Mouse (Mus musculus) liver, embryonic 15.5 days (tissue): ENCODE measurements around the gene Hdac11. TPM values are rescaled to one million over a fixed set of nuclear protein-coding genes. Genes with fewer than 3 reads are reported as not detected.

ENCODE experiments used
- ATAC-seq: fragments of 200-750 bp; cut with Nextera tagmentation; 2 replicates; pipeline ENCODE4 v1.8.0; 2017; ENCODE audit warnings: moderate number of reproducible peaks, mild to moderate bottlenecking, moderate library complexity; ENCODE audit not compliant: insufficient read depth
- H3K27ac ChIP-seq: fragments of 300-500 bp; sonication (generic); replicated peaks from 2 replicates; pipeline ENCODE4 v1.5.1; 2015; ENCODE audit warnings: mild to moderate bottlenecking, inconsistent platforms
- H3K27me3 ChIP-seq: fragments of 300-500 bp; sonication (generic); 2 replicates; pipeline ENCODE4 v1.6.1; 2015; ENCODE audit warnings: mild to moderate bottlenecking, inconsistent platforms
- H3K36me3 ChIP-seq: fragments of 300-500 bp; sonication (generic); replicated peaks from 2 replicates; pipeline ENCODE4 v1.6.1; 2015; ENCODE audit warnings: moderate library complexity, mild to moderate bottlenecking, inconsistent platforms
- H3K4me1 ChIP-seq: fragments of 300-500 bp; sonication (generic); replicated peaks from 2 replicates; pipeline ENCODE4 v1.6.1; 2015; ENCODE audit warnings: inconsistent platforms
- H3K4me2 ChIP-seq: fragments of 300-500 bp; sonication (generic); 2 replicates; pipeline ENCODE4 v1.6.1; 2015; ENCODE audit warnings: moderate library complexity, mild to moderate bottlenecking, inconsistent platforms
- H3K4me3 ChIP-seq: fragments of 300-500 bp; sonication (generic); replicated peaks from 2 replicates; pipeline ENCODE4 v1.5.1; 2015; ENCODE audit warnings: mild to moderate bottlenecking, inconsistent platforms
- H3K9ac ChIP-seq: fragments of 300-500 bp; sonication (generic); 2 replicates; pipeline ENCODE4 v1.6.1; 2015; ENCODE audit warnings: moderate library complexity, mild to moderate bottlenecking, inconsistent platforms
- H3K9me3 ChIP-seq: fragments of 300-500 bp; sonication (generic); replicated peaks from 2 replicates; pipeline ENCODE4 v1.6.1; 2016; ENCODE audit warnings: inconsistent platforms
- WGBS: fragments of 180-500 bp; shearing (Covaris S2); methylation state at CpG from one replicate; pipeline ENCODE4 v1.1.7; 2015; ENCODE audit warnings: mixed read lengths; ENCODE audit not compliant: insufficient replicate concordance; 5-methylcytosine and 5-hydroxymethylcytosine counted together
- polyA plus RNA-seq: library from polyadenylated mRNA; unstranded; fragments of >200 nt; fragmentation: Nextera tagmentation; extraction: Ambion mirVana; gene quantifications from 2 replicates; pipeline ENCODE4 v1.2.1, GENCODE M21; 2015

Gene Hdac11
- polyA plus RNA-seq, 1 experiment from 2014 or later = 5.9 TPM

GRCm38 (mm10) chr6:91186161-91186931, 29.9 kb downstream of the Hdac11 start:
- no peak overlapping the region for H3K4me3 ChIP-seq
- WGBS = 46% methylated on average over 4 of the region's 4 CpGs
- ATAC-seq = no peak

GRCm38 (mm10) chr6:91186934-91187333, 30.5 kb downstream of the Hdac11 start:
- Histone ChIP-seq H3K9me3 (no peaks in the 10 kb centered on the region), H3K4me1 (peaks cover 7% of the 10 kb centered on the region; the same call in 1 of the 2 replicates), H3K4me2 (no peak overlapping the region), H3K9ac (no peak overlapping the region), H3K36me3 (no peaks in the 10 kb centered on the region), H3K4me3 (no peak overlapping the region), H3K27me3 (peaks cover 3% of the 10 kb centered on the region; the same call in 1 of the 2 replicates), H3K27ac (no peak overlapping the region)
- 63% methylated on average over 6 of the region's 6 CpGs for WGBS
- ATAC-seq = no peak

More at GRCm38 (mm10) chr6:91186161-91186931, 29.9 kb downstream of the Hdac11 start:
- peaks cover 7% of the 10 kb centered on the region; the same call in 1 of the 2 replicates for H3K4me1 ChIP-seq
- no peak overlapping the region for H3K27ac ChIP-seq
- peaks cover 6% of the 10 kb centered on the region for H3K27me3 ChIP-seq
- H3K9ac ChIP-seq = no peak overlapping the region
- H3K4me2 ChIP-seq = no peak overlapping the region
- H3K36me3 ChIP-seq = no peaks in the 10 kb centered on the region
- H3K9me3 ChIP-seq = no peaks in the 10 kb centered on the region

- Histone ChIP-seq H3K27me3 (no peaks in the 10 kb centered on the region; the same call in 1 of the 2 replicates), H3K4me1 (peaks cover 15% of the 10 kb centered on the region), H3K9me3 (no peaks in the 10 kb centered on the region), H3K27ac (no peak overlapping the region), H3K4me2 (no peak overlapping the region), H3K4me3 (no peak overlapping the region), H3K36me3 (no peaks in the 10 kb centered on the region), H3K9ac (no peak overlapping the region)
- WGBS = 65% methylated on average over 3 of the region's 3 CpGs
- no peak for ATAC-seq
Observed at GRCm38 (mm10) chr6:91187871-91188270, 31.4 kb downstream of the Hdac11 start.

- Histone ChIP-seq H3K9me3 (no peaks in the 10 kb centered on the region), H3K9ac (no peak overlapping the region), H3K4me1 (peaks cover 13% of the 10 kb centered on the region), H3K4me3 (no peak overlapping the region), H3K27ac (no peak overlapping the region), H3K27me3 (no peaks in the 10 kb centered on the region; the same call in 1 of the 2 replicates), H3K4me2 (no peak overlapping the region), H3K36me3 (no peaks in the 10 kb centered on the region)
- WGBS = 70% methylated on average over 6 of the region's 6 CpGs
- ATAC-seq = no peak
Observed at GRCm38 (mm10) chr6:91189971-91190370, 33.5 kb downstream of the Hdac11 start.

GRCm38 (mm10) chr6:91191465-91191864, 35.0 kb downstream of the Hdac11 start:
- WGBS = 42% methylated on average over 2 of the region's 2 CpGs
- no peak overlapping the region for H3K4me2 ChIP-seq
- no peaks in the 10 kb centered on the region; the same call in 1 of the 2 replicates for H3K27me3 ChIP-seq

GRCm38 (mm10) chr6:91192421-91192820, 36.0 kb downstream of the Hdac11 start:
- no peaks in the 10 kb centered on the region for H3K36me3 ChIP-seq
- H3K4me2 ChIP-seq = no peak overlapping the region
- H3K4me3 ChIP-seq = no peak overlapping the region
- H3K9ac ChIP-seq = no peak overlapping the region
- peaks cover 13% of the 10 kb centered on the region for H3K4me1 ChIP-seq
- H3K9me3 ChIP-seq = no peaks in the 10 kb centered on the region
- no peak for ATAC-seq
- H3K27me3 ChIP-seq = no peaks in the 10 kb centered on the region; the same call in 1 of the 2 replicates
- 27% methylated on average over 3 of the region's 3 CpGs for WGBS
- H3K27ac ChIP-seq = no peak overlapping the region

More at GRCm38 (mm10) chr6:91191465-91191864, 35.0 kb downstream of the Hdac11 start:
- Histone ChIP-seq H3K4me1 (peaks cover 13% of the 10 kb centered on the region), H3K9ac (no peak overlapping the region), H3K27ac (no peak overlapping the region), H3K9me3 (no peaks in the 10 kb centered on the region), H3K36me3 (no peaks in the 10 kb centered on the region), H3K4me3 (no peak overlapping the region)
- ATAC-seq = no peak

- 42% methylated on average over 1 of the region's 1 CpGs for WGBS
- H3K4me3 ChIP-seq = no peak overlapping the region
- H3K4me2 ChIP-seq = no peak overlapping the region
- no peaks in the 10 kb centered on the region; the same call in 1 of the 2 replicates for H3K27me3 ChIP-seq
- no peaks in the 10 kb centered on the region for H3K36me3 ChIP-seq
- H3K9ac ChIP-seq = no peak overlapping the region
- H3K9me3 ChIP-seq = no peaks in the 10 kb centered on the region
- peak; percentile 58 for ATAC-seq
- peak overlapping the region; percentile 2 for H3K27ac ChIP-seq
- peaks cover 13% of the 10 kb centered on the region for H3K4me1 ChIP-seq
Observed at GRCm38 (mm10) chr6:91192851-91193545, 36.5 kb downstream of the Hdac11 start.

- Histone ChIP-seq H3K4me2 (no peak overlapping the region), H3K27me3 (no peaks in the 10 kb centered on the region; the same call in 1 of the 2 replicates), H3K36me3 (no peaks in the 10 kb centered on the region), H3K9me3 (no peaks in the 10 kb centered on the region), H3K4me3 (no peak overlapping the region), H3K27ac (no peak overlapping the region), H3K9ac (no peak overlapping the region), H3K4me1 (0 out of 2 replicates have a peak, but pooled peaks cover 3% of the 10 kb centered on the region)
- WGBS = 38% methylated on average over 2 of the region's 2 CpGs
- ATAC-seq = no peak
Observed at GRCm38 (mm10) chr6:91198456-91198855, 42.0 kb downstream of the Hdac11 start.

GRCm38 (mm10) chr6:91200429-91201188, 44.1 kb downstream of the Hdac11 start:
- Histone ChIP-seq H3K9me3 (no peaks in the 10 kb centered on the region), H3K4me2 (no peak overlapping the region), H3K9ac (no peak overlapping the region), H3K36me3 (no peaks in the 10 kb centered on the region), H3K4me3 (no peak overlapping the region), H3K27me3 (no peaks in the 10 kb centered on the region; the same call in 1 of the 2 replicates), H3K4me1 (no peaks in the 10 kb centered on the region), H3K27ac (no peak overlapping the region)
- WGBS = 51% methylated on average over 8 of the region's 8 CpGs
- no peak for ATAC-seq

- WGBS = 59% methylated on average over 8 of the region's 8 CpGs
- no peak for ATAC-seq
Observed at GRCm38 (mm10) chr6:91201881-91202341, 45.4 kb downstream of the Hdac11 start.

More at GRCm38 (mm10) chr6:91201881-91202341, 45.4 kb downstream of the Hdac11 start:
- no peaks in the 10 kb centered on the region for H3K36me3 ChIP-seq
- H3K9ac ChIP-seq = no peak overlapping the region
- H3K9me3 ChIP-seq = no peaks in the 10 kb centered on the region
- no peak overlapping the region for H3K4me3 ChIP-seq
- no peaks in the 10 kb centered on the region; the same call in 1 of the 2 replicates for H3K27me3 ChIP-seq
- no peak overlapping the region for H3K27ac ChIP-seq
- no peaks in the 10 kb centered on the region for H3K4me1 ChIP-seq
- no peak overlapping the region for H3K4me2 ChIP-seq
